Mouse (Mus musculus): ENCODE results near the gene Zfp326.

GRCm38 (mm10) chr5:105930282-105930681, 53.9 kb downstream of the Zfp326 start:
- no peak for TF ChIP-seq POLR2A (IDR thresholded peaks at IDR 0.05; ENCODE audit: low read depth, low read length)
- peak; percentile 57 for TF ChIP-seq CTCF (conservative IDR thresholded peaks at IDR 0.05; ENCODE audit: insufficient read depth, insufficient read length, low read depth, low read length)
